Mouse (Mus musculus): ENCODE data around the gene 2410004B18Rik.

2410004B18Rik gene

DNA sequence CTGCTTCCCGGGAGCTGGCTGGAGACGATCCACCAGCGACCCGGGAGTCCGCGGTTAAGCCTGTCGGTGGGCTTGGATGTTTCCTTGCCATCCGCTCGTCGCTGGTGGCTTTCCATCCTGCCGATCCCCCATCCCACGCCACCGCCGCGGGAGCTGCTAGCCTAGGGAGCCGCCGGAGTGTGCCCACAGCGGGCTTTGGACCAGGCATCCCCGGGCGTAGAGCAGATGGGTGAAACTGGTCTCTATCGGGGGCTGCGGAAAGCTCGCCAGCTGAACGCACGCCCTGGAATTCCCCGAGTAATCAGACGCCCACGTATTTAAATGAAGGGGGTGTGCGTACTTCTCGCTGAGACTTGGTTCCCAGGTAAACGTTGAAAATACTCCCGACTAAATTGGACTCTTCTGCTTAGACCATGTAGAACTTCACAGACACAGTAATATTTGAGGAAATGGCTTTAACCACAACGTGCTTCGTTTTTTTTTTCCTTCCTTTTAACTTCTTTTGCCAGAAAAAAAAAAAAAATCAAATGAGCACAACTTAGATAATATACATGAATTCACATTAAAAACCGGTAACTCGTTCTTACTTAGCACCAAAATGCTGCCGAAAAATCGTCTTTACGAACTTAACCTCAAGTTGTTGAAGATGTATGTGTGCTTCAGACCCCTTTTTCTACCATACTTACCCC lies 13.0 kb upstream of the 2410004B18Rik start:
- in situ Hi-C loops (cut with MboI; ENCODE audit: low pct_unique_long_range_greater_than_20kb in 1 of 2, low sequenced_read_pairs in 2 of 2, unreplicated experiment in 1 of 2), result no loop called here

DNA sequence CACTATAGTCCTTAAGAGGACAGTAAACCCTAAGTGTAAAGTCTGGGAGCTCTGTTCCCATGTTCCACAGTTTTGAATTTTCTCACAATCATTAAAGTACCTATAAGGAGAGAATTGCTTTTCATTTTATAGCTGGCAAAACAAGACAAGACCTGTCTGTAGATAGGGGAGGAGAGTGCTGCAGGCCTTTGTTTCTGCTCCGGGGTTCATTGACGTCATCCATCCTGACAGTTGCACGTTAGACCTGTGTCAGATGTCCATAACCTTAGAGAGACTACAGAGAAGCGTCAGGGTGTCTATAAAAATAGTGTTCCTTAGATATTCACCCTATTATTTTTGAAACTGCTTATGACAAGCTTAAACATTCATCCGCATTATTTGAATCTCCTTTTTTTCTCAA lies 12.3 kb upstream of the 2410004B18Rik start:
- in situ Hi-C loops (cut with MboI; ENCODE audit: low pct_unique_long_range_greater_than_20kb in 1 of 2, low sequenced_read_pairs in 2 of 2, unreplicated experiment in 1 of 2), result no loop called here

DNA sequence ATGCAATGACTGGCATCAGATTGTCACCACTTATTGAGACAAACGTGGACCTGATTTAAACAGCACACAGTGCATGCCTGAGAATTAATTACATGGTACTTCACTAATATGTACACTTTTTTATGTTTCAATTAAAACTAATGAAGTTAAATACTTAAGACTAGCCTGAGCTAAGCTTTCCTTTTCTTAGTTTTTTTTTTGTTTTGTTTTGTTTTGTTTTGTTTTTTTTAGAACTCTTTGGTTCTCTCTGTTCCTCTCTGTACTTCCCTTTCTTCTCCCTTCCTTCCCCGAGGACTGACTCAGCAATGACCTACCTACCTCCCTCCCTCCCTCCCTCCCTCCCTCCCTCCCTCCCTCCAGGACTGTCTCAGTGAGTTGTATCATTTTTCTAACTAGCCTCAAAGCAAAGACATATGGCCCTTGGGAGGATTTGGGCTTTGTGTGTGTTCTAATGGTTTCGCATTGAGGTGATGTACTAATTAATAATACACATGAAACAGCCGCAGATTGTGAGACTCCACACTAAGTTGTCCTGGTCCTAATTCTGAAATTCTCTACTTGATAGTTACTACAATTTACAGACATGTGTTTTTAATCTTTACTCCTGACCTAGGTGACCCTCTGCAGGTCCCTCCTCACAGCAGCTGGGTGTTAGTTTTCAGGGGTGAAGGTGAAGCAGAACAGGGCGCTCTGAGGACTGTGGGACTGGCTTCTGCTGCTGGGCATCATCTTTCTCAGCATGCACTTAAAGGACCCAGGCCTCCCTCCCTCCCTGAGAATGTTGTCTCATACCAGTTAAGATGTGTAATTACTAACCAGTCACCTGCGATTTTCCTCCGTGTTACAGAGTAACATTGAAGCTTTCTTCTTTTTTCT lies 8.1 kb upstream of the 2410004B18Rik start:
- in situ Hi-C loops (cut with MboI; ENCODE audit: low pct_unique_long_range_greater_than_20kb in 1 of 2, low sequenced_read_pairs in 2 of 2, unreplicated experiment in 1 of 2), result no loop called here

DNA sequence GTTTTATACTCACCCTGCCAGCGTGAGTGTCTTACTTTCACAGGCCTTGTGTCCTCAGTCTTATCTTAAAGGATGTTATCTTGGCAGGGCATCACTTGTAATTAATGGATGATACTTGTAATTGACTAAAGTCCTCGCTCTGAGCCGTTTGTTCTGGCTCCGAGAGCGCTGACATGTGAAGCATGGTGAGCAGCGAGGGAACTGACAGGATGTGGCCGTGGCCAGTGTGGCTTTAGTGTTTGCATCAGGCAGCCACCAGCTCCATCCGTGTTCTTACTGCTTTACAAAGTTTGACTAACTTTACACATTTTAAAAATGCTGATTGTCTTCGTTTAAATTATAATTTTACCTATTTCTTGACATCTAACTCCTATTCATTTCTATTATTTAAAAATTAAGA lies 4.0 kb upstream of the 2410004B18Rik start:
- in situ Hi-C loops (cut with MboI; ENCODE audit: low pct_unique_long_range_greater_than_20kb in 1 of 2, low sequenced_read_pairs in 2 of 2, unreplicated experiment in 1 of 2), result no loop called here

DNA sequence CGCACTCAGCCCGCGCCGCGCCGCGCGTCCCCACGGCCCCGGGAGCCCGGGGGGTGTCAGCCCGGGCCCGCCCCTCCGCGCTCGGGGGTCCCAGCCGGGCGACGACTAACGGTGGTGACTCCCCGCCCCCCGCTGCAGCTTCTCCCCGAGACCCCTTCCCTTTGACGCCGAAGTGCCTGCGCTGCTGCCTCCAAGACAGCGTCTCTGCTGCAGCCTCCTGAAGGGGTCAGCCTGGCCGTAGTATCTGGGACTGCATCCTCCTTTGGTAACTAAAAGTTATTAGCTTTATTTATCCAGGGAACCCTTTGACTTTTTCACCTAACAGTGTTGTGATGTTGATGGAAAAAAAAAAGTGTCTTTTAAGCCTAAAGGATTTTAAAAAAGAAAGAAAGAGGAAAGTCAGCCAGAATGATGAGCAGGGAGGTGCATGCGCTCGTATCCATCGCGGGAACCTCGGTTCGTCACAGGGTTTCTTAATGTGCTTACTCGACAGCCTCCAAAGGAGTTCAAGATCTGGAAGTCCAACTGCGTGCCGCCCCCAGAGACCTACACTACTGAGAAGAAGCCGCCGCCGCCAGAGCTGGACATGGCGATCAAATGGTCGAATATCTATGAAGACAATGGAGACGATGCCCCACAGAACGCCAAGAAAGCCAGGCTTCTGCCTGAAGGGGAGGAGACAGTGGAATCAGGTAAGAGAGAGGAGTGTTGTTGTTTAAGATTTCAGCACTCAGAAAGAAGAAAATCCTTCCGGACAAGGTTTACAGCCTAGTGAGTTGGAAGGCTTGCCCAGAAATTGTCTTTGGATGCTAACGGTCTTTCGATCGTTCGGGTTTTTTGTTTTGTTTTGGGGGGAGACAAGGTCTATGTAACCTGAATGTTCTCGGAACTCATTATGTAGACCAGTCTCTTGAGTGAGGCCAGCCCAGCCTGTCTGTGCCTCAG lies 863 bp downstream of the 2410004B18Rik start:
- in situ Hi-C loops (cut with MboI; ENCODE audit: low pct_unique_long_range_greater_than_20kb in 1 of 2, low sequenced_read_pairs in 2 of 2, unreplicated experiment in 1 of 2), result no loop called here

DNA sequence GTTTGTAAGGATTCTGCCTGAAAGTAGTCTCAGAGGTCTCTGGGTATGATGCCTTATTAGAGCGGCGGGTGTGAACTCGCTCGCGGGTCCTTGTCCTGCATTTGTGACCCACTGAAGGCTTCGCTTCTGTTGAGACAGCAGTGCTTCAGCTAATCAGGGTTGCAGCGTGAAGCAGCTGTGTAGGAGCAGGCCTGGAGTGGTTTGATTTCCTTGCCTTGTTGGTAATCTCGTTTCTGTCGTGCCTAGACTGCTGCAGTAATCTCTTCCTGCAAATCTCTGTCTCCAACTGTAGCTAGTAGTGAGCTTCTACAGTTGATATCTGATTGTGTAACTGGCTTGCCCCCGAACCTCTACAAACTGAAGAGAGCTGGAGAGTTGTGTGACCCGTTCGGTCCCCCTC lies 1.6 kb downstream of the 2410004B18Rik start:
- in situ Hi-C loops (cut with MboI; ENCODE audit: low pct_unique_long_range_greater_than_20kb in 1 of 2, low sequenced_read_pairs in 2 of 2, unreplicated experiment in 1 of 2), result no loop called here

DNA sequence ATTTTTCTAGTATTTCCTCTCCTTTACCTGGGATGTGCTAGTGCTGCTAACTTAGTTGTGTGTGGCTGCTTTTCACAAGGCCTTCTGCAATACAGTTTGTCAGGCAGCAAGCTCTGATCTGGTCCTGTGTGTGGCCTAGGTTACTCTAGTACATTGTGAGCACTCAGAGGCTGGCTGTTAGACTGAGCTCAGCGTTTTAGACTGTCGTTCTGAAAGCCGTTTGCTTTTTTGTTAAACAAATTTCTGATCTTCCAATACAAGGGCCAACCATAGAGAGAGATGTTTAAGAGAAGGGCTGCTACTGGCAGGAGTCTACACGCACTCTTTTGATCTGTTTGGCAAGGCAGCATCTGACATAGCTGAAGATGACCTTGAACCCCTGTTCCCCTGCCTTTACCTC lies 2.2 kb downstream of the 2410004B18Rik start:
- in situ Hi-C loops (cut with MboI; ENCODE audit: low pct_unique_long_range_greater_than_20kb in 1 of 2, low sequenced_read_pairs in 2 of 2, unreplicated experiment in 1 of 2), result no loop called here

DNA sequence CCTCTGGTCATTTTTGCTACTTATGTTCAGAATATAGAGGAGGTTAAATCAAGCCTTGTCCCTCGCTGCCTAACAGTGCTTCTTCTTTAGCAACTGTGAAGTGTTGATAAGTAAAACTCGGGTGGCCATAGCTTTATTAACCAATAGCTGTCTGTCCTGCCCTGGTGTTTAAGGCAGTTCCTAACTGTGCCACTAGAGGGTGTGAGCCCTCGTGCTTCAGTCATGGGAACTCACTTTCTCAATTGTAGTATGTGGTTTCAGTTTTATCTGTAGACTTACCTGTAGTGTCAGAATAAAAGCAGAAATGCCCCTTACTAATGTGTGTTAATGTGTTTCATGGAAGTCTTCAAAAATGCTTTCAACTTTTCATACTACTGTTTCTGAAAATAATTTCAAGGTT lies 4.2 kb downstream of the 2410004B18Rik start:
- in situ Hi-C loops (cut with MboI; ENCODE audit: low pct_unique_long_range_greater_than_20kb in 1 of 2, low sequenced_read_pairs in 2 of 2, unreplicated experiment in 1 of 2), result no loop called here

DNA sequence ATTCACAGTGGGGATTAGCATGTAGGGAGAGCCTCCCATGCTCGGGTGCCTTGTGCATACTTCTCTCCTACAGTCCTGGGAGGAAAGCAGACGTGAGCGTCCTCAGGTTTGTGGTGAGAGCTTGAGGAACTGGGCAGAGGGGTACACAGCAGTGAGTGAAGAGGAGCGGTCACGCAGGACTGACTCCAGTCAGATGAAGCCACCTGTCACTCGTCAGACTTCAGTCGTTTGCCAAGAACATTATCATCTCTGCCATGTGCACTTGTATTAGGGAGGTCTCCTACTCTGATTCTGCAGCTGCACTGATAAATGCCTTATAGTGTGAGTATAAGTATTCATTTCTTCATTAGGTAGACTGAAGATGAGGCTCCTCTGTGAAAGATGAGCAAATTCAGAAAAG lies 6.5 kb downstream of the 2410004B18Rik start:
- in situ Hi-C loops (cut with MboI; ENCODE audit: low pct_unique_long_range_greater_than_20kb in 1 of 2, low sequenced_read_pairs in 2 of 2, unreplicated experiment in 1 of 2), result no loop called here

DNA sequence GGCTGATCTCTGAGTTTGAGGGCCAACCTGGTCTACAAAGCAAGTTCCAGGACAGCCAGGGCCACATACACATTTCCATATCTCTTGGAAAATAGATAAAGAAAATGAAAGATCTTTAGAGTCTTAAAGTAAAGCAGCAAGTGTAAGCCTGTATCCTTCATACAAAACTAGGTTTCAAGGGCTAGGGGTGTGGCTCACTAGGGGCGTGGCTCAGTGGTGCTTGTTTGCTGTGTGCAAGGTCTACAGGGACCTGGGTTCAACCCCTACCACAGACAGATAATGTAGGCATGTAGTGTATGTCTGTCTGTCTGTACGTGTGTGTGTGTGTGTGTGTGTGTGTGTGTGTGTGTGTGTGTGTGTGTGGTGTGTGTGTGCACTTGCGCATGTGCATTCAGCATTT lies 8.1 kb downstream of the 2410004B18Rik start:
- in situ Hi-C loops (cut with MboI; ENCODE audit: low pct_unique_long_range_greater_than_20kb in 1 of 2, low sequenced_read_pairs in 2 of 2, unreplicated experiment in 1 of 2), result loop anchor here in 1 of 2 experiments (5.0 kb wide), 1 partner anchor 236 kb away; no protein-coding TSS in a partner anchor

DNA sequence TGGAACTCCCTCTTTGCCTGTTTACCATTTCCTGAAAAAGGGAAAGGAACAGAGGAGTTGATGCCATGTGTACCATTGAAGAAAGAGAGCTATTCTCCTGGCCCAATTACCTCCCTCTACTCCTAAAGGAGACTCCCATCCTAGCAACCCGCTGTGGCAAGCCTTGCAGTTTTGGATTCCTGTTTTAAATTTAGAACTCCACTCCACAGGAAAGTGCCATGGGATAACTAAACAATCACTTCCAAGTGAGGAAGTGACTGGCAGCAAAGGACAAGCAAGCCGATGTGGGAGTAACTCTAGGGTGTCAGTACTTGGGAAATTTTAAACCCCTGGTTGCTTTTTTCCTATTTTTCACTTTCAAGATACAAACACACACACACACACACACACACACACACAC lies 8.8 kb downstream of the 2410004B18Rik start:
- in situ Hi-C loops (cut with MboI; ENCODE audit: low pct_unique_long_range_greater_than_20kb in 1 of 2, low sequenced_read_pairs in 2 of 2, unreplicated experiment in 1 of 2), result loop anchor here in 1 of 2 experiments (5.0 kb wide), 1 partner anchor 236 kb away; no protein-coding TSS in a partner anchor

DNA sequence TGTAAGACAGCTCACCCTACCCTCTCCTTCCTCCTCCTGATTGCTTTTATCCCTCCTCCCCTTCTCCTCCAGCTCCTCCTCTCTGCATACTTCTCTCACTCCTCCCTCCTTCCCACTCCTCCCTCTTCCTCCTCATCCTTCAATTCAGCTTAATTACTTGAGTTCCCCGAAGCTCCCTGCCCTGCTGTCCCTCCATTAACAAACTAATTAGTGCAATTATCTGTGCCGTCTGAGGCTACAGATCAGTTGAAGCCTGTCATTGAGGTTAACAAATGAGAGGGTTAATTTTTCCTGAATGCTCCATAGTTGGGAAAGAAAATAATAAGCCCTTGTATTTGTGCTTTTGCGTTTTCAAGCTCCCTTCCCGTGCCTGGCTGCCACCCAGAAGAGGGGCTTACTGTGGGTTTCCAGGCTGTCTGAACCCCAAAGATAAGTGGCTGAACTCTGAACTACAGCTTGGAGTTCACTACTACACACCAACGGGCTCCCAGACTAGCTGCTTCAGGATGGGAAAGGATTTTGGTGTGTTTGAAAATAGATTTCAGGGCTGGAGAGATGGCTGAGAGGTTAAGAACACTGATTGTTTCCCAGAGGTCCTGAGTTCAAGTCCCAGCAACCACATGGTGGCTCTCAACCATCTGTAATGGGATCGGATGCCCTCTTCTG lies 9.9 kb downstream of the 2410004B18Rik start:
- in situ Hi-C loops (cut with MboI; ENCODE audit: low pct_unique_long_range_greater_than_20kb in 1 of 2, low sequenced_read_pairs in 2 of 2, unreplicated experiment in 1 of 2), result loop anchor here in 1 of 2 experiments (5.0 kb wide), 1 partner anchor 235 kb away; no protein-coding TSS in a partner anchor

DNA sequence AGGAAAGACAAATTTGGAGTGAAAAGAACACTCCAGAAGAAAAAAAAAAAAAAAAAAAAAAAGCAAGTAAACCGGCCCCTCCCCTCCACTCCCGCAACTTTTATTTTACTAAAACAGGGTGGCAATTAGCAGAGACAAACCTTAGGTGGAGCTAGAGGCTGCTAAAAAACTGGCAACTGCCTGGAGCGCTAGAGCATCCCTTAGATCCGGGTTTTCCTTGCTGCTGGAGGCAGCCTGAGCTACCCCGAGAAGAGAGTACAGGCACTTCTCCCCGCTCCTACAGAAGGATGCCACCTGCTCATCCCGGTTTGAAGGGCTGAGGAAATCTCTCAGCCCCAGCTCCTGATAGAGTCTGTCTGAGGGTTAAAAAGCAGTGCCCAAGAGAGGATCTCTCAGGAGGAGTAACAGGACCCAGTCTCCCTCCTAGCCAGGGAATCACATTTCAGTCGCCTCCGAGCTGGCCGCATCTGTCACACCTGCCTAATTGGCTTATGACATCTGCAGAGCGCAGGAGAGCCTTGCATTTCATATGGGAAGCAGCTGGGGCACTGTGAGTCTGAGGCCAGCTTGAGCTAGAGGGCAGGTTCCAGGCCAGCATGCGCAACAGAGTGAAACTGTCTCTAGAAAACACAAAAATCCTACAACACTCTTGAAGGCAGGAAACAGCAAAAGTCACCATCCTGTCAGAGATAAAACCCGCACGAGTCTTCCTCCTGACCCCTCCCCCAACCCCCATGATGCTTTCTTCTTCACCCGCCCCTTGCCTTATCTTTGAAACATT lies 12.4 kb downstream of the 2410004B18Rik start:
- in situ Hi-C loops (cut with MboI; ENCODE audit: low pct_unique_long_range_greater_than_20kb in 1 of 2, low sequenced_read_pairs in 2 of 2, unreplicated experiment in 1 of 2), result loop anchor here in 1 of 2 experiments (10.0 kb wide), 1 partner anchor 225 kb away; no protein-coding TSS in a partner anchor

DNA sequence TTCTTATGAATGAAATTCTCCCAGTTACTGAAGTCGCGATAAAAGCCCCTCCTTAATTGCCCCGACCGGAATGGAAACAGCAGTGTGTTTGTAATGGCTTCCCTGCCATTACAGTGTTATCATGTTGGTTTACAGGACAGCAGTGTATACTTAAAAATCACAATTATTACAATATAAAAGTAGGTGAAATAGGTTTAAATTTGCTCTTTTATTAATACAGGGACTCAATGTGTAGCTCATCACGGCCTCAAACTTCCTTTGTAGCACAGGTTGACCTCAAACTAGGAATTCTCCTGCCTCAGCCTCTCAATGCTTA lies 13.0 kb downstream of the 2410004B18Rik start:
- in situ Hi-C loops (cut with MboI; ENCODE audit: low pct_unique_long_range_greater_than_20kb in 1 of 2, low sequenced_read_pairs in 2 of 2, unreplicated experiment in 1 of 2), result loop anchor here in 1 of 2 experiments (10.0 kb wide), 1 partner anchor 224 kb away; no protein-coding TSS in a partner anchor

DNA sequence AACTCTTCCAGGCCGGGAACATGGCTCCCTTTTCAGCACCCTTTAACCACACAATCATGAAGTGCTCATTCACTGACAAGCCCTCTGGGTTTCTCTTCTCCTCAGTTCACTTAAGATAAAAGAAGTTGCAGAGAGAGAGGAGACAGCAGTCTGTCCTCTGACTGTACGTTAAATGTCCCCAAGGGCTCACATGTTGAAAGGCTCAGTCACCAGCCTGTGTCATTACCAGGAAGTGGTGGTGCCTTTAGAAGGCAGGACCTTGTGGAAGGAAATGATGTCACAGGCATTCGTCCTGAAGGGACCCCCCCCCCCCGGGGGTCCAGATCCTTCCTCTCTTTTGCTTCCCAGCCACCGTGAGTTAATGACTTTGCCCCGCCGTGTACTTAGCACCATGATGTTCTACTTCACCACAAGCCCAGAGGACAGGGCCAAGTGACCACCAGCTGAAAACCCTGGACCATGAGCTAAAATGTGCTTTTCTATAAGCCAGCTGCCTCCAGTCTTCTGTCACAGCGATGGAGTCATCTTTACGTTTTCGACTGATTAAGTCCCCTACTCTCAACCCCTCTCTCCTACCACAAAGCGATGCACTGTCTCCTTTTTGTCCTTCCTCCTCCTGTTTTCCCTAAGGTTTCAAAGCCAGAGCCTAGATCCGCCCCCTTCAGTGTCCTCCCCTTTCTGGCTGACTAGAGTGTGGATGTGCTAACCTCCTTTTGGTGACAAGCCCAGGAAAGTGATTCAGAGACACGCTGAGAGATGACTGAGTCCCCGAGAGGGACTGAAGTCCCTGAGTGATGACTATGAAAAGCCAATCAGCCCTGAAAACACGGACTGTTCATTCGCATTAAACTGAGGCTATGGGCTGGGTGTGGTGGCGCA lies 13.7 kb downstream of the 2410004B18Rik start:
- in situ Hi-C loops (cut with MboI; ENCODE audit: low pct_unique_long_range_greater_than_20kb in 1 of 2, low sequenced_read_pairs in 2 of 2, unreplicated experiment in 1 of 2), result loop anchor here in 1 of 2 experiments (10.0 kb wide), 1 partner anchor 223 kb away; no protein-coding TSS in a partner anchor

DNA sequence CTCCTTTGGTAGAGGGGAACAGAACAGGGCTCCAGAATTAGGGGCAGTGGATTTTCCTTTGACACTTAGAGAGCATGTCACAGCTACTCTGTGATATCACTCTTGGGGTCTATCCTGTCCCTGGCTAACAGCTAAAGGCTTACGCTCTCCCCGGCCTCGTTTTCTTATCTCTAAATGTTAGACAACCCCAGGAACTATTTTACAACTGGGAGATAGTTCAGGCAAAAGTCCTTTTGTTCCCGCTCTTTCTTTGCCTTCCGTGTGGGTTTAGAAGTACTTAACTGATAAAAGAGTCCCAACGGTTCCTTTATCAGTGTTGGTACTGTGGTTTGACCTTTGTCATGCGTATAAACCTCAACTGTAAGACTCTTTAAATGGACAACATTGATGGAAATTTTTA lies 15.1 kb downstream of the 2410004B18Rik start:
- in situ Hi-C loops (cut with MboI; ENCODE audit: low pct_unique_long_range_greater_than_20kb in 1 of 2, low sequenced_read_pairs in 2 of 2, unreplicated experiment in 1 of 2), result loop anchor here in 1 of 2 experiments (10.0 kb wide), 1 partner anchor 222 kb away; no protein-coding TSS in a partner anchor
